Mouse (Mus musculus): ENCODE data around the gene Cd247. TPM values are rescaled to one million over a fixed set of nuclear protein-coding genes. Genes with fewer than 3 reads are reported as not detected.

Cd247 gene
- polyA plus RNA-seq, 1 experiment = 663 TPM

DNA sequence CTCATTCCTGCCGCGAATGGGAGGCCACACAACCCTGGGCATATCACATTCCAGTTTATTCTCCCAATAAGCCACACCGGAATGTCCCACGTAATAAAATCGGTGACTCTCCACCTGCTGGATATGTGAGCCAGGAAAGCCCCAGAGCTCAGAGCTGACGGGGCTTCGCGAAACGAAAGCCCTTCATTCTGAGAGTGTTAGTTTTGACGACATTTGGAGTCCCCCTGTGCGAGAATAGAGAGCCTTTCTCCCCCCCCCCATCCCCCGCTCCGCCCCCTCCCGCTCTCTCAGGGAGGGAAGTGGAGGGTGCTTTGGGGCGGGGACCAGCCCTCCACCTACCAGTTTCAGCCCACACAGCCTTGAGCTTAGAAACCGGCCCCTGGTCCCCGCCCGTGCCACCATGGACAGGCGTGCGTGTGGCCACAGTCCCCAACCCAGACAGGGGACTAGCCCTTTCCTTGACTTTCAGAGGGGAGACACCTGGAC is 56.0 kb downstream of the Cd247 start:
- WGBS = 2% methylated on average over 20 of the region's 20 CpGs
- H3K4me3 ChIP-seq (ENCODE audit: control insufficient read depth, insufficient read depth, low read length) = peak overlapping the region; percentile 59
- H3K36me3 ChIP-seq (ENCODE audit: control insufficient read depth, insufficient read depth, low read length) = peaks cover 6% of the 10 kb centered on the region; the same call in 1 of the 2 replicates
- TF ChIP-seq POLR2A (IDR thresholded peaks at IDR 0.05; ENCODE audit: control insufficient read depth, extremely low read depth, insufficient read depth, low read length, poor library complexity) (peak; percentile 26; the same call in 1 of the 2 replicates), CTCF (IDR thresholded peaks at IDR 0.05; ENCODE audit: borderline replicate concordance, control insufficient read depth, extremely low read depth, insufficient read depth, low read length, poor library complexity) (0 out of 2 replicates have a peak, but pooled peaks have one; percentile 10)
- peak overlapping the region; percentile 98 for H3K27ac ChIP-seq (ENCODE audit: control insufficient read depth, insufficient read depth, low read length)
- DNase-seq = peak; percentile 76
- peaks cover 64% of the 10 kb centered on the region for H3K4me1 ChIP-seq (replicated peaks; ENCODE audit: control insufficient read depth, insufficient read depth, low read length)
- H3K27me3 ChIP-seq (ENCODE audit: control insufficient read depth, insufficient read depth, low read length) = no peaks in the 10 kb centered on the region

DNA sequence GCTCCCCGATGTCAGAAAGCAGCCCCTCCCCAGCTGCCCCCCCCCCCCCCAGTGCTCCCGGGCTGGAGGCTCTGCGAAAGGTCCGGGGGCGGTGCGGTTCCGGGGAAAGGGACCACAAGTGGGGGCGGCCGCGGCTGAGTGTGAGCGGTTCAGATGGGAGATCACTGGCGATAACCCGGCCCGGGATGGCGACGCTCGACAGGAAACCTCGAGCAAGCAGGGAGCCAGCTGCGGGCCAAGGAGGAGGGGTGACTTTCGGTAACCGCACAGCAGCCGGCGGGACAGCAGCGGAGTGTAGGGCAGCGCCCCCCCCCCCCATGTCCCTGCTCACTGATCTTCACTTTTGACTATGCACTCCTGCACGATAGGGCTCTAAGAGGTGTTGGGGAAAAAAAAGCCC is 56.5 kb downstream of the Cd247 start:
- H3K4me3 ChIP-seq (ENCODE audit: control insufficient read depth, insufficient read depth, low read length) = peak overlapping the region; percentile 59
- peak; percentile 83 for DNase-seq
- under 1% methylated on average over 26 of the region's 26 CpGs for WGBS
- H3K4me1 ChIP-seq (replicated peaks; ENCODE audit: control insufficient read depth, insufficient read depth, low read length) = peaks cover 64% of the 10 kb centered on the region
- no peaks in the 10 kb centered on the region for H3K27me3 ChIP-seq (ENCODE audit: control insufficient read depth, insufficient read depth, low read length)
- peaks cover 6% of the 10 kb centered on the region; the same call in 1 of the 2 replicates for H3K36me3 ChIP-seq (ENCODE audit: control insufficient read depth, insufficient read depth, low read length)
- TF ChIP-seq CTCF (IDR thresholded peaks at IDR 0.05; ENCODE audit: borderline replicate concordance, control insufficient read depth, extremely low read depth, insufficient read depth, low read length, poor library complexity) (0 out of 2 replicates have a peak, but pooled peaks have one; percentile 24), POLR2A (IDR thresholded peaks at IDR 0.05; ENCODE audit: control insufficient read depth, extremely low read depth, insufficient read depth, low read length, poor library complexity) (peak; percentile 29; the same call in 1 of the 2 replicates)
- H3K27ac ChIP-seq (ENCODE audit: control insufficient read depth, insufficient read depth, low read length) = peak overlapping the region; percentile 98

DNA sequence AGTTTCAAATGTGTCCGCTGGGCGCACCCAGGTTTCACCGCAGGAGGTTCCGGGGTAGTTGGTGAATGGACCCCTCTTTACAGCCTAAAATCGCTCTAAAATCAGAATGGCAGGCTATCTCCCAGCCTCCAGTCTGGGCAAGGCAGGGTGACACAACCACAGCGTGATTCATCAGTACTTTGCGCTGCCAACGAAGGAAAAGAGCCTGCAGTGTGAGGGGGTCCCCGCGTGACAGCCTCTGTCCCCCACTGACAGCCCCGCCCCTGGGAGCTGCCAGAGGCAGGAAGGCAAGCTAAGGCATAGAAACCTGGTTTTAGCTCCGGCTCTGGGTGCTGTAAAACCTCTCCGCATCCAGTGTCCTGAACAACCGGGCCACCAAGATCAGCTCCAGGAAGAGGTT is 56.9 kb downstream of the Cd247 start:
- Histone ChIP-seq H3K4me3 (ENCODE audit: control insufficient read depth, insufficient read depth, low read length) (peak overlapping the region; percentile 59), H3K36me3 (ENCODE audit: control insufficient read depth, insufficient read depth, low read length) (peaks cover 6% of the 10 kb centered on the region; the same call in 1 of the 2 replicates), H3K27ac (ENCODE audit: control insufficient read depth, insufficient read depth, low read length) (peak overlapping the region; percentile 98), H3K4me1 (replicated peaks; ENCODE audit: control insufficient read depth, insufficient read depth, low read length) (peaks cover 65% of the 10 kb centered on the region), H3K27me3 (ENCODE audit: control insufficient read depth, insufficient read depth, low read length) (no peaks in the 10 kb centered on the region)
- TF ChIP-seq POLR2A (IDR thresholded peaks at IDR 0.05; ENCODE audit: control insufficient read depth, extremely low read depth, insufficient read depth, low read length, poor library complexity) (0 out of 2 replicates have a peak, but pooled peaks have one; percentile 46), CTCF (IDR thresholded peaks at IDR 0.05; ENCODE audit: borderline replicate concordance, control insufficient read depth, extremely low read depth, insufficient read depth, low read length, poor library complexity) (no peak)
- peak; percentile 81 for DNase-seq
- under 1% methylated on average over 14 of the region's 14 CpGs for WGBS

DNA sequence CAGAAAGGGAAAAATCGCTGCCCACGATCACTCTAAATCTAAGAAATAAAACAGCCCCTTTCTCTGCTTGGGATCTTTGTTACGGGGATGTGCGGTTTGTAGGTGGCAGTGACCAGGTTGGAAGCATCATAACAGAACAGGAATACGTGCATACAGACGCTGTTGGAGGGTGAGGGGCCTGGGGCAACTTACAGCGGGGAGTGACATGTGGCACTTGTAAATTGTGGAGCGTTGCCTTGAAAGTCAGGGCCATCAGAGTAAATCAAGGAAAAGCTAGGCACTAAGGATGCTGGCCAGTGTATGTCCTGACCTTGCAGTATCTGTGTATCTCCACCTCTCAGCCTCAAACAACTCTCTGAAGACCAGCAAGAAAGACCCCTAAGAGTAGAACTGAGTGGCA is 59.9 kb downstream of the Cd247 start:
- Histone ChIP-seq H3K36me3 (ENCODE audit: control insufficient read depth, insufficient read depth, low read length) (no peaks in the 10 kb centered on the region), H3K4me1 (replicated peaks; ENCODE audit: control insufficient read depth, insufficient read depth, low read length) (peaks cover 72% of the 10 kb centered on the region), H3K27ac (ENCODE audit: control insufficient read depth, insufficient read depth, low read length) (peak overlapping the region; percentile 85), H3K4me3 (ENCODE audit: control insufficient read depth, insufficient read depth, low read length) (peak overlapping the region; percentile 53), H3K27me3 (ENCODE audit: control insufficient read depth, insufficient read depth, low read length) (no peaks in the 10 kb centered on the region)
- TF ChIP-seq CTCF (IDR thresholded peaks at IDR 0.05; ENCODE audit: borderline replicate concordance, control insufficient read depth, extremely low read depth, insufficient read depth, low read length, poor library complexity) (no peak), POLR2A (IDR thresholded peaks at IDR 0.05; ENCODE audit: control insufficient read depth, extremely low read depth, insufficient read depth, low read length, poor library complexity) (no peak)
- DNase-seq = no peak
- 30% methylated on average over 8 of the region's 8 CpGs for WGBS

DNA sequence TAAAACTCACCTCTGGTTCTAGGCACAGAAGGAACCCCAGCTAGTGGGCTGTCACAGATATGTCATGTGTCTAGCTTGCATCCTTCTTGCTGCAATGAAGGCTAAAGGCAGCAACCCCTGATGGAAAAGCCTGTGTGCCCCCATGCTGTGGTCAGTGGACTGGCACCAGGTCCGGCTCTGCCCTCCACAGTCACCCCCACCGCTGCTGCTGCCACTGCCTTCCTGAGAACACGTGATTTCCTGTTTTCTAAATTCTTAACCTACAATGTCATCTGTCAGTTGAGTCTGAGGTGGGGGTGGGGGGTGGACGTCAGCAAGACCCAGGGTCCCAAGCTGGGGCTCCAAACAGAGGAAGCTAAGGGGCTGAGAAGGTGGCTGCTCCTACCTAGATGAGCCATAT is 60.4 kb downstream of the Cd247 start:
- no peak for TF ChIP-seq CTCF (IDR thresholded peaks at IDR 0.05; ENCODE audit: borderline replicate concordance, control insufficient read depth, extremely low read depth, insufficient read depth, low read length, poor library complexity)
- TF ChIP-seq POLR2A (IDR thresholded peaks at IDR 0.05; ENCODE audit: control insufficient read depth, extremely low read depth, insufficient read depth, low read length, poor library complexity) = peak; percentile 81
- Histone ChIP-seq H3K27me3 (ENCODE audit: control insufficient read depth, insufficient read depth, low read length) (no peaks in the 10 kb centered on the region), H3K4me1 (replicated peaks; ENCODE audit: control insufficient read depth, insufficient read depth, low read length) (peaks cover 70% of the 10 kb centered on the region), H3K4me3 (ENCODE audit: control insufficient read depth, insufficient read depth, low read length) (peak overlapping the region; percentile 46), H3K27ac (ENCODE audit: control insufficient read depth, insufficient read depth, low read length) (peak overlapping the region; percentile 85), H3K36me3 (ENCODE audit: control insufficient read depth, insufficient read depth, low read length) (no peaks in the 10 kb centered on the region)
- peak; percentile 72 for DNase-seq
- 7% methylated on average over 4 of the region's 4 CpGs for WGBS

DNA sequence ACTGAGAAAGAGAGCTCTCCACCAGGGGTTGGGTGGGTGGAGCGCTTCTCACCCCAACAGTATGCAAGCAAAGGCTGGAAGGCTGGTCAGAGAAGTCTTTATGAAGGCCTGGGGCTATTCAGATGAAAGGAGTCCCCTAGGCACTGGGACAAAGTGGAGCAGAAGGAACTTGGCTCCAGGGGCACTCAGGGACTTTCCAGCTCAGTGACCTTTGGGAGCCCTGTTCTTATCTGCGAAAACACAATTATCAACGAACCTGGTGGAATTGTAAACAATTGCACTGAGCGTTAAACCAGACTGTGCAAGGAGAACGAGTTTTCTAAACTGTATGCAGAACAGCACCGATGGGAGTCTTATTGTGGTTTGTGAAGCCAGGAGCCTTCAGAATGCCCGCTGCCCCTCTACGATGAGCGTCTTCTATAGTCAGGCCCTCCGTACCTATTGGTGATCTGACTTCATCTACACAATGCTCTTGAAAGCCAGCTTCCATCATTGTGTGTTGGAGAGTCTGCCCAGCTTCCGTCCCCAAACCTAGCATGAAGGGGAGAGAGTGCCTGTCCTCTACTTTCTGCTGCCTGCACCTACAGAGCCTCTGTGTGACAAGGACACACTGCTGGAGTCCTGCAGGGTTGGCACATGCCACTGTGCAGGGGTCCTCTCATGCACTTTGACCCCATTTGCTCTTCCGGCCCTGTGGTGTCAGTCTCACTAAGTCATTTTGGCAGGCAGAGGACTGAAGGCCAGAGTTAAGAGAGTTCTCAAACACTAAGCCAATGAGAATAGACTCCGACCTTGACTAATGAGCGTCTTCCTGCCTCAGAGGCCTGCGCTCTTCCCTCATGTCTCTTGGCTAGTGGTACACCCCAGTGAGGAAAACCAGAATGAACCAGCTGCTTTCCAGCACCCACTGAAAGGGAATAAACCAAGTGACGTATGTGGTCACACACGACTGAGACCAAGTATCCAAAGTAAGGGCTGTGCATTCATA is 61.3 kb downstream of the Cd247 start:
- no peak for TF ChIP-seq POLR2A (IDR thresholded peaks at IDR 0.05; ENCODE audit: control insufficient read depth, extremely low read depth, insufficient read depth, low read length, poor library complexity)
- TF ChIP-seq CTCF (IDR thresholded peaks at IDR 0.05; ENCODE audit: borderline replicate concordance, control insufficient read depth, extremely low read depth, insufficient read depth, low read length, poor library complexity) = no peak
- 66% methylated on average over 17 of the region's 17 CpGs for WGBS
- DNase-seq = no peak
- Histone ChIP-seq H3K27me3 (ENCODE audit: control insufficient read depth, insufficient read depth, low read length) (no peaks in the 10 kb centered on the region), H3K4me3 (ENCODE audit: control insufficient read depth, insufficient read depth, low read length) (no peak overlapping the region), H3K27ac (ENCODE audit: control insufficient read depth, insufficient read depth, low read length) (peak overlapping the region; percentile 85), H3K4me1 (replicated peaks; ENCODE audit: control insufficient read depth, insufficient read depth, low read length) (peaks cover 64% of the 10 kb centered on the region), H3K36me3 (ENCODE audit: control insufficient read depth, insufficient read depth, low read length) (no peaks in the 10 kb centered on the region)

Measured in thymus, adult 2 months (tissue).